Mouse (Mus musculus) hindbrain, embryonic 11.5 days (tissue): ENCODE measurements around the gene Cltrn. TPM values are rescaled to one million over a fixed set of nuclear protein-coding genes. Genes with fewer than 3 reads are reported as not detected.

Experiments used
- ATAC-seq: fragments of 200-750 bp; cut with Nextera tagmentation; 2 replicates; pipeline ENCODE4 v1.8.0; 2017; ENCODE audit warnings: mild to moderate bottlenecking, moderate TSS enrichment, moderate library complexity; ENCODE audit not compliant: low FRiP score
- DNase-seq: peaks from one replicate; pipeline ENCODE4 v3.0.0-alpha.2; 2015; ENCODE audit warnings: low spot score
- H3K27ac ChIP-seq: fragments of 300-500 bp; sonication (generic); 2 replicates; pipeline ENCODE4 v1.5.1; 2014; ENCODE audit warnings: mild to moderate bottlenecking, low read depth, low read length
- H3K27me3 ChIP-seq: fragments of 300-500 bp; sonication (generic); 2 replicates; pipeline ENCODE4 v1.6.1; 2014; ENCODE audit warnings: mild to moderate bottlenecking, low read length, moderate library complexity, mixed read lengths; ENCODE audit not compliant: control insufficient read depth, insufficient read depth
- H3K36me3 ChIP-seq: fragments of 300-500 bp; sonication (generic); 2 replicates; pipeline ENCODE4 v1.6.1; 2014; ENCODE audit warnings: mild to moderate bottlenecking, low read length, moderate library complexity, mixed read lengths; ENCODE audit not compliant: control insufficient read depth, insufficient read depth
- H3K4me1 ChIP-seq: fragments of 300-500 bp; sonication (generic); replicated peaks from 2 replicates; pipeline ENCODE4 v1.6.1; 2014; ENCODE audit warnings: low read length, mixed read lengths; ENCODE audit not compliant: control insufficient read depth, insufficient read depth
- H3K4me2 ChIP-seq: fragments of 300-500 bp; sonication (generic); replicated peaks from 2 replicates; pipeline ENCODE4 v1.6.1; 2014; ENCODE audit warnings: mild to moderate bottlenecking, low read depth, low read length
- H3K4me3 ChIP-seq: fragments of 300-500 bp; sonication (generic); 2 replicates; pipeline ENCODE4 v1.5.1; 2014; ENCODE audit warnings: low read depth, low read length
- H3K9ac ChIP-seq: fragments of 300-500 bp; sonication (generic); 2 replicates; pipeline ENCODE4 v1.6.1; 2014; ENCODE audit warnings: low read depth, low read length
- H3K9me3 ChIP-seq: fragments of 300-500 bp; sonication (generic); 2 replicates; pipeline ENCODE4 v1.6.1; 2016; ENCODE audit warnings: low read length; ENCODE audit not compliant: control insufficient read depth
- WGBS: fragments of 180-500 bp; shearing (Covaris S2); extraction: QIAGEN DNeasy Blood & Tissue Kit; methylation state at CpG from one replicate; pipeline ENCODE4 v1.1.7; 2014; 5-methylcytosine and 5-hydroxymethylcytosine counted together
- polyA plus RNA-seq: library from polyadenylated mRNA; unstranded; fragments of >200 nt; fragmentation: Nextera tagmentation; extraction: Ambion mirVana; gene quantifications from 2 replicates; pipeline ENCODE4 v1.2.1, GENCODE M21; 2014

The Cltrn gene
- 0.43 and 1.0 TPM in 2 replicates for polyA plus RNA-seq

DNA sequence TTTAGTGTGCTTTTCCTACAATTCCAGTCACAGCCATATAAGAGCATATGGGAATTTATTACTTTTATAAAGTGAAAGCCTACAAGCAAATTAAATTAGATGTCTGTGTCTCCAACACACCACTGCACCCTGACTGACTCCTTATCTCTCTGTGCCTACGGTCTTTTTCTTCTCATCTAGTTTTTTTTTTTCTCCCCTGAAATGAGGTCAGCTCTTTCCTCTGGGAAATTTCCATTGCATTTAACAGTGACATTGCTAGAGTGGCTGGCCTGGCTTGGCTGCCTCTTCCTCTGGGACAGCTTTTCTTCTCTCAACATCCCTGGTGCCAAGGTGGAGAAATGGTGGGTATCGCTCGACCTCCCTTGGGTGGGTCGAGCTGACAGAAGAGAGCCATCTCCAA, at the start of gene Cltrn:
Cltrn (plus strand) TSS at position 249 of the 400 bp plus-strand sequence.
- ATAC-seq (no peak), DNase-seq (no peak)
- Histone ChIP-seq H3K4me3 (no peak within 1 kb of the TSS), H3K4me1 (no peaks in the 10 kb centered on the region), H3K27ac (no peak within 1 kb of the TSS), H3K9ac (no peak within 1 kb of the TSS), H3K27me3 (peaks cover 2% of the 10 kb centered on the region; the same call in 1 of the 2 replicates), H3K4me2 (no peak within 1 kb of the TSS), H3K36me3 (no peaks in the 10 kb centered on the region), H3K9me3 (no peaks in the 10 kb centered on the region)
- WGBS, result 94% methylated on average over 4 of the region's 4 CpGs

DNA sequence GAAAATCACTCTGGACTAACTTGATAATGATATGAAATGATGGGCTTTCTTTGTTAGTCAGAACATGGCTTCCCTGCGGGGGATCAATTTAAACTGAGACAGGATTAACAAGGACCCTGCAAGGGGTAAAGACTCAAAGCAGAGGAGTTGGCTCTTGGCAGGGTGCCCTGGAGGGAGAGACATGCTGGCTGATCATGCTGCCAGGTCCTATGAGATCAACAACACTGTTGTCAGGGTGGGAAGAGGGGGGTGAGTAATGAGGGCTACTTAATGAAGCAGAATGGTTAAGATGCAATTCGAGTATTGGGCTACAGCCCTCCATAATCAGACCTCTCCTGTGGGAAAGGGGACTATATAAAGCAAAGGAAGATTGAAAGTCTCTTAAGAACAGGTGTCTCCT, 49.7 kb upstream of the Cltrn start:
- H3K36me3 ChIP-seq, result no peaks in the 10 kb centered on the region
- H3K9me3 ChIP-seq, result no peaks in the 10 kb centered on the region
- WGBS, result 37% methylated on average over 2 of the region's 2 CpGs
- no peak overlapping the region for H3K9ac ChIP-seq
- H3K27ac ChIP-seq, result no peak overlapping the region
- DNase-seq (no peak), ATAC-seq (no peak)
- no peak overlapping the region for H3K4me2 ChIP-seq
- no peaks in the 10 kb centered on the region for H3K4me1 ChIP-seq
- no peak overlapping the region for H3K4me3 ChIP-seq
- no peaks in the 10 kb centered on the region; the same call in 1 of the 2 replicates for H3K27me3 ChIP-seq

DNA sequence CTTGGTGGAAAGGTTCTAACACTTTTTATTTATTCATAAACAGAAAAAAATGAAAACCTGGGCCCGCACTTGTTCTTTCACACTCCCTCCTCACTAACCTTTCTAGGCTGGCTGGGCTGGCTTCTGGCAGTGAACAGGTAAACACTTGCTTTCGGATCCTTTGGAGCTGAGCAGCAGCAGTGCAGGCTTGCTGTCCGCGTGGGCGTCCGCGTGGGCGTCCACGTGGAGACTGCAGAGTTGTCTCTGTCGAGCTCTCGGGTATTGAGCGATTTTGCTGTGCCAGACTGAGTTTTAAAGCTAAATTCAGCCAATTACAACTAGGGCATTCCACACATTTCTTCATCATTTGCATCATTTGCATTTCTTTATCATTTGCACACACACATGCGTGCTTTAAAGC, 46.6 kb upstream of the Cltrn start:
- Histone ChIP-seq H3K9me3 (no peaks in the 10 kb centered on the region), H3K27ac (no peak overlapping the region), H3K4me1 (no peaks in the 10 kb centered on the region), H3K36me3 (no peaks in the 10 kb centered on the region), H3K9ac (no peak overlapping the region), H3K4me2 (no peak overlapping the region), H3K27me3 (no peaks in the 10 kb centered on the region; the same call in 1 of the 2 replicates), H3K4me3 (no peak overlapping the region)
- DNase-seq (no peak), ATAC-seq (no peak)
- WGBS, result 68% methylated on average over 13 of the region's 13 CpGs

DNA sequence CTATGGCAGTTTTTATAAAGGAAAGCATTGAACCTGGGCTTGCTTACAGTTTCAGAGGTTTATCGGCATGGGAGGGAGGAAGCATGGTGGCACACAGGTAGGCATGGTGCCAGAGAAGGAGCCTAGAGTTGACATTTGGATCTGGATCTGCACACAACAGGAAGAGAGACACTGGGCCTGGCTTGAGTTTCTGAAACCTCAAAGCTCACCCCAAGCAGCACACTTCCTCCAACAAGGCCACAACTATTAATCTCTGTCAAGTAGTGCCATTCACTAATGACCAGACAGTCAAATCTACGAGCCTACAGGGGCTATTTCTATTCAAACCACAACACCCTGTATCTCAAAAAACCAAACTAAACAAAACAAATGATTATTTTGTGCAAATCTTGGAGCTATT, 41.9 kb upstream of the Cltrn start:
- 65% methylated on average over 2 of the region's 2 CpGs for WGBS
- Histone ChIP-seq H3K4me3 (no peak overlapping the region), H3K9ac (no peak overlapping the region), H3K4me2 (no peak overlapping the region), H3K27ac (no peak overlapping the region), H3K36me3 (no peaks in the 10 kb centered on the region), H3K27me3 (no peaks in the 10 kb centered on the region; the same call in 1 of the 2 replicates), H3K4me1 (no peaks in the 10 kb centered on the region), H3K9me3 (no peaks in the 10 kb centered on the region)
- no peak for ATAC-seq
- DNase-seq, result no peak

DNA sequence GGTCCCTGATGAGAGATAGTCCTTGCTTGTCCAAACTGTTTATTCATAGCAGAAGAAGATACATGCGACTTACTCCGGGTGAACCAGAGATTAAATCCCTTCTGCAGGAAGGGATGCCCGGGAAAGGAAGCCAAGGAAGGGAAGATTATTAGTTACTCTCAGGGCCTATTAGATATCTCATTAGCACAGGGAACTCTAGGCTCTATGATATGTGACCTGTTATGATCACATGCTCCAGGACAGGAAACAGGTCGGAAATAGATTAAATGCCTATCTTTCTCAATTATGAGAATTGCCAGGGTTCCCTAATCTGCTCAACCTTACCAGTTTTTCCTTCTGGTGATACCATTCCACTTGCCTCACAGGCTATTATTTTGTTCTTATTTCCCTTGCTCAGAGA, 32.9 kb upstream of the Cltrn start:
- WGBS, result 95% methylated on average over 4 of the region's 4 CpGs
- Histone ChIP-seq H3K27me3 (no peaks in the 10 kb centered on the region), H3K4me1 (no peaks in the 10 kb centered on the region), H3K4me2 (no peak overlapping the region), H3K27ac (no peak overlapping the region), H3K4me3 (no peak overlapping the region), H3K9ac (no peak overlapping the region), H3K9me3 (no peaks in the 10 kb centered on the region), H3K36me3 (no peaks in the 10 kb centered on the region)
- no peak for ATAC-seq
- no peak for DNase-seq

DNA sequence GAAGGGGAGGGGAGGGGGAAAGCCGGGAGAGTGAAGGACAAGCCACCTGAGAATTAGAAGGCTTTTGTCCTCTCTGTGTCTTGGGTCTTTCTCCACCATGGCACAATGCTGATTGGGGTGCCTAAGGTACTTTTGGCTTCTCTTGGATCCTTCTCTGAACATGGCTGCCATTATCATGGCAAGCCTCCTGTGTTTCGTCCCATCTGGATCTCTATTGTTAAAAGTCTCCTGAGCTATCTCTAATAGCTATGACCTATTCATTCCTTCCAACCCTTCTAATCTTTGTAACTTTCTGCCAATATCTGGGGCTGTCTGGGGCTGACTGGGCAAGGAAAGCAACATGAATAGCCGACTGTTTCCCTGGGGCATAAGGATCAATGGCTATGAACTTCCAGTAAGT, 30.1 kb upstream of the Cltrn start:
- ATAC-seq (no peak), DNase-seq (no peak)
- H3K4me3 ChIP-seq, result no peak overlapping the region
- H3K27me3 ChIP-seq, result no peaks in the 10 kb centered on the region
- H3K4me2 ChIP-seq, result no peak overlapping the region
- no peak overlapping the region for H3K27ac ChIP-seq
- H3K9ac ChIP-seq, result no peak overlapping the region
- WGBS, result 82% methylated on average over 3 of the region's 3 CpGs
- H3K4me1 ChIP-seq, result no peaks in the 10 kb centered on the region
- no peaks in the 10 kb centered on the region for H3K9me3 ChIP-seq
- no peaks in the 10 kb centered on the region for H3K36me3 ChIP-seq

DNA sequence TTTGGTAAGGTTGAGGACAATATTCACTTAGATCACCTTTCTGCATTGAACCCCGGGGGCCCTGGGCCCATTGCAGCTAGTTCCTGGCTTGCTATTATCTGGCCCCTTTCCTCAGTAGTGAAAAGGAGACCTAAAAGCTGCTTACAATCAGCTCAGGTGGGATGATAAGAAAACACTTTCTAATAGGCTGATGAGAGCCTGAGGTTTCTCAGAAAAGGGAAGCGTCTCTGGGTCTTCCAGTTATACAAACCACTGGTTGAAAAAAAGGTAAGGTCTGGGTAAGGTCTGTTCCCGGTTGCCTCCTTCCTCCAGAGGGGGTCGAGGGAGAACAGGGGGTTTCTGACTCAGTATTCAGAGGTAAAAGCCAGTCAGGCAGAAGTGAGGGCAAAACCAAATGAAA, 29.6 kb upstream of the Cltrn start:
- ATAC-seq (no peak), DNase-seq (no peak)
- Histone ChIP-seq H3K27ac (no peak overlapping the region), H3K4me1 (no peaks in the 10 kb centered on the region), H3K36me3 (no peaks in the 10 kb centered on the region), H3K9ac (no peak overlapping the region), H3K9me3 (no peaks in the 10 kb centered on the region), H3K27me3 (no peaks in the 10 kb centered on the region), H3K4me2 (no peak overlapping the region), H3K4me3 (no peak overlapping the region)
- 77% methylated on average over 4 of the region's 4 CpGs for WGBS

DNA sequence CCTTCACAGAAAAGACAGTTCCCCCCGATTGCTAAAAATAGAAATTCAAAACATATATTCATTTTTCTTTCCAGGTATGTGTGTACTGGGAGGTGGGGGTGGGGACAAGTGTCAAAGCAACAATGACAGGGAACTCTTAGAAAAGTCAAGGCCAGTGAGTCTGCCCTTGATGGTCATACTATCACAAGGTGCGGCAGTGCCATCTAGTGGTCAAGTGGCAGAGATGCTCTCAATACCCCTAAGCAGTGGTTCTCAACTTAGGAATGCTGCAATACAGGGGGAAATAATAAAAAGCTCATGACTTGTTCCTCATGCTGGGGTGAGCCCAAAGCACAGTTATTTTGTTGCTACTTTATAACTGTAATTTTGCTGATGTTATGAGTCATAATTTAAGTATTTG, 22.4 kb upstream of the Cltrn start:
- Histone ChIP-seq H3K4me1 (no peaks in the 10 kb centered on the region), H3K9ac (no peak overlapping the region), H3K27me3 (no peaks in the 10 kb centered on the region), H3K36me3 (no peaks in the 10 kb centered on the region), H3K4me3 (no peak overlapping the region), H3K4me2 (no peak overlapping the region), H3K9me3 (no peaks in the 10 kb centered on the region), H3K27ac (no peak overlapping the region)
- 0 out of 2 replicates have a peak, but pooled peaks have one; percentile 40 for ATAC-seq
- 19% methylated on average over 2 of the region's 2 CpGs for WGBS
- DNase-seq, result peak; percentile 76

DNA sequence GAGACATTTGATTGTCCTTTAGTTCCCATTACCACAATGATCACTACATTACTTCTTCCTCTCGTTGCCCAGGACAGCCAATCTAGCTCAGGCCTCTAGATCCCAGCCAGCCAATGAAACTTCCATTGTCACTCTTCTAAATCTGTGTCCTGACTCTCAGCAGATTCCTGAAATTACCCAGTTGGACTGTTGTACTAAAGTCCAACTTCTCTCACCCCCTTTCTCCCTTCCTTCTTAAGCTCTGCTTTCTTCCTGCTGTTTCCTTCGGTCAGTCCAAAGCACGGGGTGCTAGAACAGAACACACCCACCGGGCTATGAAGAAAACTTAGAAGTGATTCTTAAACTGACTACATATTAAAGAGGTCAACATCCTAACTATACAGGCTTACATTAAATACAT, 19.7 kb upstream of the Cltrn start:
- 81% methylated on average over 4 of the region's 4 CpGs for WGBS
- H3K9ac ChIP-seq, result no peak overlapping the region
- H3K36me3 ChIP-seq, result no peaks in the 10 kb centered on the region
- no peaks in the 10 kb centered on the region for H3K27me3 ChIP-seq
- H3K4me1 ChIP-seq, result no peaks in the 10 kb centered on the region
- no peak overlapping the region for H3K27ac ChIP-seq
- DNase-seq, result no peak
- no peak overlapping the region for H3K4me3 ChIP-seq
- no peaks in the 10 kb centered on the region for H3K9me3 ChIP-seq
- H3K4me2 ChIP-seq, result no peak overlapping the region
- no peak for ATAC-seq
